Mouse (Mus musculus) MEL (cell line): ENCODE measurements around the gene Ston1.

Experiments used
- CHD2 ChIP-seq: IDR thresholded peaks from 2 replicates; pipeline ENCODE4 v1.6.1; 2011; ENCODE audit warnings: low read length, improper control_type of control experiment
- CTCF ChIP-seq, 3 experiments: IDR thresholded peaks in 2 of 3; conservative IDR thresholded peaks in 1 of 3; 2 replicates each; pipeline ENCODE4 v1.5.1; 2011 to 2012; ENCODE audit warnings: low read length in 3 of 3, low read depth in 2 of 3, mild to moderate bottlenecking in 2 of 3, improper control_type of control experiment in 1 of 3, inconsistent platforms in 1 of 3, mixed read lengths in 1 of 3, moderate library complexity in 1 of 3; ENCODE audit not compliant: control insufficient read depth in 1 of 3, insufficient read depth in 1 of 3, poor library complexity in 1 of 3, severe bottlenecking in 1 of 3
- ELF1 ChIP-seq: IDR thresholded peaks from 2 replicates; pipeline ENCODE4 v1.6.1; 2014; ENCODE audit warnings: low read depth, mild to moderate bottlenecking, inconsistent platforms, low read length, improper control_type of control experiment, moderate library complexity
- GATA1 ChIP-seq: IDR thresholded peaks from 2 replicates; pipeline ENCODE4 v1.6.1; 2011; ENCODE audit warnings: low read depth, low read length, improper control_type of control experiment
- JUND ChIP-seq: IDR thresholded peaks from 2 replicates; pipeline ENCODE4 v1.6.1; 2011; ENCODE audit warnings: low read depth, mild to moderate bottlenecking, improper control_type of control experiment, low read length
- MXI1 ChIP-seq: IDR thresholded peaks from 2 replicates; pipeline ENCODE4 v1.6.1; 2011; ENCODE audit warnings: mild to moderate bottlenecking, low read depth, low read length, improper control_type of control experiment
- MYB ChIP-seq: IDR thresholded peaks from 2 replicates; pipeline ENCODE4 v1.6.1; 2011; ENCODE audit warnings: mild to moderate bottlenecking, low read depth, low read length, improper control_type of control experiment
- POLR2A ChIP-seq, 2 experiments: IDR thresholded peaks; 2 replicates each; pipeline ENCODE4 v1.6.1; 2011 to 2012; ENCODE audit warnings: low read length in 2 of 2, mild to moderate bottlenecking in 2 of 2, control low read depth in 1 of 2, improper control_type of control experiment in 1 of 2, low read depth in 1 of 2, moderate library complexity in 1 of 2; ENCODE audit not compliant: control insufficient read depth in 1 of 2, insufficient read depth in 1 of 2, poor library complexity in 1 of 2
- POLR2AphosphoS2 ChIP-seq: IDR thresholded peaks from 2 replicates; pipeline ENCODE4 v1.6.1; 2011; ENCODE audit warnings: low read length, improper control_type of control experiment
- RAD21 ChIP-seq: IDR thresholded peaks from 2 replicates; pipeline ENCODE4 v1.6.1; 2011; ENCODE audit warnings: mild to moderate bottlenecking, low read depth, low read length, improper control_type of control experiment
- SIN3A ChIP-seq: IDR thresholded peaks from 2 replicates; pipeline ENCODE4 v1.6.1; 2012; ENCODE audit warnings: low read length, improper control_type of control experiment, inconsistent platforms
- USF1 ChIP-seq: IDR thresholded peaks from 2 replicates; pipeline ENCODE4 v1.6.1; 2014; ENCODE audit warnings: low read depth, mild to moderate bottlenecking, inconsistent platforms, low read length, improper control_type of control experiment, moderate library complexity
- USF2 ChIP-seq, 2 experiments: IDR thresholded peaks; 2 replicates each; pipeline ENCODE4 v1.6.1; 2011 to 2012; ENCODE audit warnings: improper control_type of control experiment in 2 of 2, low read length in 2 of 2, borderline replicate concordance in 1 of 2, inconsistent platforms in 1 of 2, low read depth in 1 of 2, mild to moderate bottlenecking in 1 of 2; ENCODE audit not compliant: insufficient read depth in 1 of 2

DNA sequence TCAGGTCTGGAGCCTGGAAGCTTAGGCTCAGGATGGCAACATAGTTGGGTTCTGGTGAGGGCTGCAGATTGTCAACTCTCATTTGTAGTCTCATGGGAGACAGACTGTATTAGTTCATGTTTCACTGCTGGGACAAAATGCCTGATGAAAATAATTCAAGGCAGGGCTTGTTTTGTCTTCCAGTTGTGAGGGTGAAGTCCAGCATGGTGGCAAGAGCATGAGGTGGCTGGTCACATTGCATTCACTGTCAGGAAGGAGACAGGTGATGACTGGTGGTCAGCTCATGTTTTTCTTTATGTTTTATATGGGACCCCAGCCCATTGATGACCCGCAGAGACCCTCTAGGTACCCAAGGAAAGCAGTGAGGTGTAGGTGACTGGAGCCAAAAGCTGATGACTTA lies 25.2 kb downstream of the Ston1 start:
- TF ChIP-seq MXI1 (no peak), CTCF (IDR thresholded peaks at IDR 0.05 in 2 of 3, conservative IDR thresholded peaks at IDR 0.05 in 1 of 3; ENCODE audit: control insufficient read depth in 1 of 3, insufficient read depth in 1 of 3, low read depth in 2 of 3, low read length in 3 of 3, poor library complexity in 1 of 3, severe bottlenecking in 1 of 3) (no peak), POLR2AphosphoS2 (no peak), POLR2A (IDR thresholded peaks at IDR 0.05; ENCODE audit: control insufficient read depth in 1 of 2, insufficient read depth in 1 of 2, low read depth in 1 of 2, low read length in 2 of 2, poor library complexity in 1 of 2) (no peak), MYB (no peak), USF1 (no peak), ELF1 (no peak), GATA1 (no peak), RAD21 (no peak), USF2 (IDR thresholded peaks at IDR 0.05; ENCODE audit: borderline replicate concordance in 1 of 2, insufficient read depth in 1 of 2, low read depth in 1 of 2, low read length in 2 of 2) (no peak), SIN3A (no peak), JUND (no peak), CHD2 (no peak)
